11 mouse cellular contexts compared by ENCODE assay signal in genomic region chr2:157431912-157432311, GRCm38 (mm10). TPM values are rescaled to one million over a fixed set of nuclear protein-coding genes. Genes with fewer than 3 reads are reported as not detected.
DNase-seq lines count a peak whose midpoint lies in the region; ATAC-seq lines count a peak whose summit lies in the region.
"Had no signal": no experiment of that assay in that cellular context is flagged by ENCODE, and none has a peak within 500 bp of the region (broad histone marks: within the 10 kb centered on the region; RNA-seq: fewer than 3 reads in every experiment).

No protein-coding gene starts in this region.

- H3K27ac ChIP-seq in forebrain, embryonic 10.5 days, result peak overlapping the region; percentile 69
- no peak overlapping the region for H3K27ac ChIP-seq in forebrain, embryonic 11.5 days (ENCODE audit: low read depth, low read length)
- H3K27ac ChIP-seq in midbrain, embryonic 12.5 days (replicated peaks), result peak overlapping the region; percentile 50
- H3K27ac ChIP-seq: kidney, postnatal 0 days had no signal

- no peak overlapping the region for H3K9ac ChIP-seq in forebrain, embryonic 11.5 days (ENCODE audit: low read length)
- no peak overlapping the region; the same call in 1 of the 2 replicates for H3K9ac ChIP-seq in midbrain, embryonic 12.5 days (replicated peaks)

- no peak for ATAC-seq in forebrain, embryonic 11.5 days (replicated peaks; ENCODE audit: low FRiP score)
- no peak for ATAC-seq in midbrain, embryonic 12.5 days (ENCODE audit: low FRiP score, low read depth)
- ATAC-seq: Patski had no signal

- 82% methylated on average over 5 of the region's 5 CpGs for WGBS in forebrain, embryonic 10.5 days
- WGBS in forebrain, embryonic 11.5 days, result 84% methylated on average over 5 of the region's 5 CpGs
- 74% methylated on average over 5 of the region's 5 CpGs for WGBS in midbrain, embryonic 12.5 days

- no peak overlapping the region for H3K4me2 ChIP-seq in forebrain, embryonic 11.5 days (ENCODE audit: low read depth, low read length, severe bottlenecking)
- H3K4me2 ChIP-seq in midbrain, embryonic 12.5 days (replicated peaks), result no peak overlapping the region

- H3K4me3 ChIP-seq in forebrain, embryonic 10.5 days, result no peak overlapping the region
- no peak overlapping the region for H3K4me3 ChIP-seq in forebrain, embryonic 11.5 days (ENCODE audit: low read depth, low read length)
- H3K4me3 ChIP-seq in midbrain, embryonic 12.5 days, result no peak overlapping the region

- H3K36me3 ChIP-seq in forebrain, embryonic 10.5 days (replicated peaks), result peaks cover 96% of the 10 kb centered on the region
- no peaks in the 10 kb centered on the region; the same call in 1 of the 2 replicates for H3K36me3 ChIP-seq in forebrain, embryonic 11.5 days (ENCODE audit: control insufficient read depth, insufficient read depth, low read length)
- H3K36me3 ChIP-seq in midbrain, embryonic 12.5 days, result peaks cover 34% of the 10 kb centered on the region; the same call in 1 of the 2 replicates

- DNase-seq in forebrain, embryonic 10.5 days (ENCODE audit: extremely low spot score, low spot score), result no peak
- DNase-seq in forebrain, embryonic 11.5 days (ENCODE audit: low spot score), result no peak
- peak; percentile 43 for DNase-seq in retina, postnatal 1 day
- no peak for DNase-seq in retina, embryonic 14.5 days (ENCODE audit: low spot score)
- DNase-seq in gastrocnemius, adult 18-20 months (ENCODE audit: low spot score), result no peak
- DNase-seq in urinary bladder, postnatal 36 days (ENCODE audit: low spot score in 2 of 2), result no peak
- no peak for DNase-seq in thymus, postnatal 25 days
- DNase-seq: embryo, embryonic 11 days had no signal

- no peaks in the 10 kb centered on the region for H3K27me3 ChIP-seq in forebrain, embryonic 10.5 days (ENCODE audit: poor library complexity, severe bottlenecking)
- no peaks in the 10 kb centered on the region for H3K27me3 ChIP-seq in forebrain, embryonic 11.5 days (ENCODE audit: control insufficient read depth, insufficient read depth, low read length)
- no peaks in the 10 kb centered on the region for H3K27me3 ChIP-seq in midbrain, embryonic 12.5 days
- H3K27me3 ChIP-seq: Patski had no signal

- no peaks in the 10 kb centered on the region for H3K9me3 ChIP-seq in forebrain, embryonic 10.5 days
- no peaks in the 10 kb centered on the region for H3K9me3 ChIP-seq in forebrain, embryonic 11.5 days (ENCODE audit: control insufficient read depth, low read length)
- H3K9me3 ChIP-seq in midbrain, embryonic 12.5 days, result no peaks in the 10 kb centered on the region

- H3K4me1 ChIP-seq in forebrain, embryonic 10.5 days, result peaks cover 94% of the 10 kb centered on the region
- peaks cover 13% of the 10 kb centered on the region for H3K4me1 ChIP-seq in forebrain, embryonic 11.5 days (replicated peaks; ENCODE audit: control insufficient read depth, insufficient read depth, low read length)
- H3K4me1 ChIP-seq in midbrain, embryonic 12.5 days, result peaks cover 68% of the 10 kb centered on the region

RNA-seq across cellular contexts. Expression of gene Src, which starts 13.7 kb away (rescaled TPM):
- 19.2 and 19.6 TPM in 2 replicates for polyA plus RNA-seq in forebrain, embryonic 10.5 days (2016; fragmentation: Nextera tagmentation; extraction: Ambion mirVana)
- polyA plus RNA-seq in forebrain, embryonic 11.5 days (2014; fragmentation: Nextera tagmentation; extraction: Ambion mirVana), result 20.3 and 23.2 TPM in 2 replicates
- 33.5 and 36.6 TPM in 2 replicates for polyA plus RNA-seq in midbrain, embryonic 12.5 days (2016; fragmentation: Nextera tagmentation; extraction: Ambion mirVana)
- total RNA-seq in gastrocnemius, adult 18-20 months (2021), result 1 to 10 TPM; 2.8 to 3.0 TPM
